Mouse (Mus musculus): ENCODE measurements at regions not wholly inside any gene's neighbourhood (a gene's known extent, or its start where the extent isn't known, plus 50 kb on each side); places are given as distances from the start of the nearest gene placed in this dataset.

DNA sequence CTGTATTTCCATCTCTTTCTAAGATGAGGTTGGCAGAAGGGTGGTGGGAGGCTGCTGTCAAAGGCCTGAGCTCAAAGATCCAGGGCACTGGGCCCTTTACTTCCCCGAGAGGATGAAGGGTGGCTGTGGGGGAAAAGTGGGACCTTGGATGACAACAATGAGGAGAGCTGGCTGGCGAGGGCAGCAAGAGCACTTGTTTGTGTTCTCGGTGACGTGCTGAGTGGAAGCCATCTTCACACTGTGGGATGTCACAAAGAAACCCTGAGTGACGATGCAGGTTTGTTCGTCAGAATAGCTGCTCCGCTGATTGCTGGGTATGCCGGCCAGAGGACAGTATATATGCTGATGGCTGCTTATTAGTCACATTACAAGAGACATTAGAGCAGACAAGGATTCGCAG, 308.0 kb downstream of the Rnf144b start:
- TF ChIP-seq CTCF (IDR thresholded peaks at IDR 0.05; ENCODE audit: insufficient read depth, low read depth, low read length) (no peak), POLR2A (IDR thresholded peaks at IDR 0.05; ENCODE audit: insufficient read depth, low read depth, low read length) (no peak)

Measured in olfactory bulb, adult 2 months (tissue).